Mouse (Mus musculus) c-Kit-positive CD71-positive TER-119-negative erythroid progenitor cells, embryonic 14.5 days (primary cell): ENCODE measurements around the gene Cidec.

Experiments used
- DNase-seq: peaks from one replicate; pipeline ENCODE4 v3.0.0-alpha.2; 2013; ENCODE audit warnings: low read depth

Cidec gene

GRCm38 (mm10) chr6:113444207-113444965 lies 8.8 kb upstream of the Cidec start:
- DNase-seq: no peak

GRCm38 (mm10) chr6:113443091-113443490 lies 7.5 kb upstream of the Cidec start:
- DNase-seq: peak; percentile 31

- peak; percentile 96 for DNase-seq
Observed at GRCm38 (mm10) chr6:113442442-113443090, 7.0 kb upstream of the Cidec start, which contains the start of gene Jagn1. Jagn1 (plus strand) TSS chr6:113442569.

- DNase-seq: no peak
Observed at GRCm38 (mm10) chr6:113442087-113442441, 6.5 kb upstream of the Cidec start.

- peak; percentile 83 for DNase-seq
Observed at GRCm38 (mm10) chr6:113441147-113441680, 5.7 kb upstream of the Cidec start.

- no peak for DNase-seq
Observed at GRCm38 (mm10) chr6:113440686-113441085, 5.1 kb upstream of the Cidec start.

- DNase-seq: no peak
Observed at GRCm38 (mm10) chr6:113438721-113439430, 3.3 kb upstream of the Cidec start.

- no peak for DNase-seq
Observed at GRCm38 (mm10) chr6:113437135-113437534, 1.6 kb upstream of the Cidec start.

GRCm38 (mm10) chr6:113434691-113435090 lies 869 bp downstream of the Cidec start:
- DNase-seq: no peak

GRCm38 (mm10) chr6:113433661-113434060 lies 1.9 kb downstream of the Cidec start:
- DNase-seq: no peak

- no peak for DNase-seq
Observed at GRCm38 (mm10) chr6:113431801-113432200, 3.8 kb downstream of the Cidec start.

- no peak for DNase-seq
Observed at GRCm38 (mm10) chr6:113430846-113431245, 4.7 kb downstream of the Cidec start.

GRCm38 (mm10) chr6:113429965-113430364 lies 5.6 kb downstream of the Cidec start:
- DNase-seq: no peak

GRCm38 (mm10) chr6:113428006-113428405 lies 7.6 kb downstream of the Cidec start:
- no peak for DNase-seq

GRCm38 (mm10) chr6:113427397-113427796 lies 8.2 kb downstream of the Cidec start:
- no peak for DNase-seq

- DNase-seq: no peak
Observed at GRCm38 (mm10) chr6:113426696-113427095, 8.9 kb downstream of the Cidec start.

- no peak for DNase-seq
Observed at GRCm38 (mm10) chr6:113424187-113424586, 11.4 kb downstream of the Cidec start.

- DNase-seq: no peak
Observed at GRCm38 (mm10) chr6:113423000-113423399, 12.6 kb downstream of the Cidec start.

- peak; percentile 99 for DNase-seq
Observed at GRCm38 (mm10) chr6:113419199-113419587, 16.4 kb downstream of the Cidec start, which contains the start of gene Rpusd3. Rpusd3 (minus strand) TSS chr6:113419340.

GRCm38 (mm10) chr6:113418441-113419198 lies 16.9 kb downstream of the Cidec start:
- DNase-seq: no peak

GRCm38 (mm10) chr6:113416416-113416815 lies 19.1 kb downstream of the Cidec start:
- DNase-seq: no peak

GRCm38 (mm10) chr6:113410001-113410400 lies 25.6 kb downstream of the Cidec start:
- no peak for DNase-seq
